Mouse (Mus musculus) spleen, adult 2 months (tissue): ENCODE data around the gene Gm48551.

Experiments
- CTCF ChIP-seq: fragments of 200-500 bp; IDR thresholded peaks from 2 replicates; pipeline ENCODE4 v1.5.1; 2011; ENCODE audit warnings: mild to moderate bottlenecking, inconsistent platforms; ENCODE audit not compliant: insufficient read depth, insufficient read length, insufficient replicate concordance; ENCODE audit errors: extremely low read depth
- POLR2A ChIP-seq: fragments of 200-500 bp; IDR thresholded peaks from 2 replicates; pipeline ENCODE4 v1.6.1; 2011; ENCODE audit warnings: low read depth, low read length, inconsistent platforms

DNA sequence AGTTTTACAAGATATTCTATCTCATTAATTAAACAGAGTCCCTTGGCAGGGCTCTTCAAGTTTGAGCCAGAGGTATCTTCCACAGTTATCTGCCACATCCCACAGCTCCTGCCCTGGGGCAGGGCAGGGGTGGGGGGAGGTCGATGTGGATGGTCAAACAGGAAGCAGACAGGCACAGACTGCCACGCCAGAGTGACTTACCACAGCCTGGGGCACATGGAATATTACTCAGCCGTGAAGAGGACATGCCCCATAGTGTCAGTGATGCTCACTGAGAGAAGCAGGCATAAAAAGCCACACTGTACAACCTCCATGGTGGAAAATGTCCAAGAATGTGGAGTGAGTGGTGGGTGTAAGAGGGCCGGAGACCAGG, 39.1 kb upstream of the Gm48551 start:
- TF ChIP-seq CTCF, result no peak
- TF ChIP-seq POLR2A, result no peak
